Mouse (Mus musculus) adrenal gland, postnatal 14 days (tissue): Measurements from ENCODE around the gene Fgfr2. TPM values are rescaled to one million over a fixed set of nuclear protein-coding genes. Genes with fewer than 3 reads are reported as not detected.

ENCODE experiments used
- DNase-seq: peaks from one replicate; pipeline ENCODE4 v3.0.0; 2021; ENCODE audit warnings: mixed read lengths
- microRNA-seq, 2 experiments: library from miRNA; unstranded; fragments of <30 nt; microRNA quantifications; one replicate each; pipeline ENCODE4 v1.2.0; 2021
- total RNA-seq: library from RNA; stranded (reverse); gene quantifications from 2 replicates; pipeline ENCODE4 v1.2.3, GENCODE M21; 2021

Fgfr2 gene
- total RNA-seq, 1 experiment from 2014 or later = 227 TPM

GRCm38 (mm10) chr7:130114436-130114835 lies 3008.7 kb downstream of the Fgfr2 start:
- DNase-seq = peak; percentile 90

Small RNA genes within 50 kb of the gene (microRNA-seq; reads per million reads assigned to microRNA genes)
- 0.38 to 0.43 reads per million in 2 experiments for gene Mir7061

Other genes with a start within 250 kb of the Fgfr2 start
- 30.4 and 33.9 TPM in 2 replicates for gene Zranb1, start 192.2 kb downstream of the Fgfr2 start, total RNA-seq
- 63.2 and 70.6 TPM in 2 replicates for gene Ctbp2, start 1.0 kb upstream of the Fgfr2 start, total RNA-seq